Mouse (Mus musculus): Measurements from ENCODE around the gene Dctpp1. TPM values are rescaled to one million over a fixed set of nuclear protein-coding genes. Genes with fewer than 3 reads are reported as not detected.

The Dctpp1 gene
- total and polyA plus RNA-seq, 3 experiments = 238 to 290 TPM; not detected in 1

DNA sequence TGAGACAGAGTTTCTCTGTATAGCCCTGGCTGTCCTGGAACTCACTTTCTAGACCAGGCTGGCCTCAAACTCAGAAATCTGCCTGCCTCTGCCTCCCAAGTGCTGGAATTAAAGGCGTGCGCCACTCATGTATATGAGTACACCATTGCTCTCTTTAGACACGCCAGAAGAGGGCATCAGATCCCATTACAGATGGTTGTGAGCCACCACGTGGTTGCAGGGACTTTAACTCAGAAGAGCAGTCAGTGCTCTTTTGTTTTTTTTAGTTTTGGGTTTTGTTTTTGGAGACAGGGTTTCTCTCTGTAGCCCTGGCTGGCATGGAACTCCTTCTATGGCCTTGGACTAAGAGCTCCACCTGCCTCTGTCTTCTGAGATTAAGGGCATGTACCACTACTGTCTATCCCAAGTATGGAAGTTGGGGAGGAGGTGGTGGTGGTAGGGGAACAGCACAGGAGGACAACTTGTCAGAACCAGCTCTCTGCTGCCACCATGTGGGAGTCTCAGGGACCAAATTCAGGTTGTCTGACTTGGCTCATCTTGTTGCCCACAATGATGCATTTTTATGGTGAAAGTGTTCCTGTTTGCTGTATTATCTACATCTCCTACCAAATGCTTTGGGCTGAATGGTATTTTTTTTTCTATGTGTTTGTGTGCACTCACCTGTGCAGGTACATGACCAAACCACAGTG is 31.8 kb downstream of the Dctpp1 start:
- Histone ChIP-seq H3K9me3 (replicated peaks; ENCODE audit: insufficient read depth, low read length) (no peaks in the 10 kb centered on the region), H3K36me3 (ENCODE audit: control insufficient read depth in 1 of 2, insufficient read depth in 2 of 2, low read length in 2 of 2) (peaks cover 0 to 19% of the 10 kb centered on the region in 2 experiments; a peak in 2 of 4 replicates), H3K4me3 (ENCODE audit: control insufficient read depth in 1 of 2, insufficient read depth in 1 of 2, low read depth in 2 of 2, low read length in 2 of 2) (no peak overlapping the region), H3K9ac (ENCODE audit: control insufficient read depth, low read depth, low read length, poor library complexity, severe bottlenecking) (no peak overlapping the region), H3K27me3 (ENCODE audit: control insufficient read depth in 1 of 2, insufficient read depth in 2 of 2, low read length in 2 of 2) (no peaks in the 10 kb centered on the region), H3K27ac (ENCODE audit: control insufficient read depth, low read depth, low read length) (peak overlapping the region; percentile 59), H3K4me1 (ENCODE audit: control insufficient read depth in 1 of 2, insufficient read depth in 2 of 2, low read length in 2 of 2) (peaks cover 11 to 32% of the 10 kb centered on the region in 2 experiments), H3K79me2 (ENCODE audit: control insufficient read depth, insufficient read depth, low read length, poor library complexity) (peaks cover 26% of the 10 kb centered on the region)
- peak; percentile 96 for DNase-seq (ENCODE audit: low read depth, low spot score)
- TF ChIP-seq CHD1 (IDR thresholded peaks at IDR 0.05; ENCODE audit: low read depth, low read length) (no peak), TAL1 (IDR thresholded peaks at IDR 0.05; ENCODE audit: low read length) (no peak), SMC3 (IDR thresholded peaks at IDR 0.05; ENCODE audit: low read depth, low read length) (peak; percentile 79), NRF1 (IDR thresholded peaks at IDR 0.05; ENCODE audit: insufficient read depth, low read depth, low read length, poor library complexity, severe bottlenecking) (no peak), MYB (IDR thresholded peaks at IDR 0.05; ENCODE audit: low read depth, low read length) (no peak), NELFE (IDR thresholded peaks at IDR 0.05; ENCODE audit: low read depth, low read length) (no peak), HCFC1 (IDR thresholded peaks at IDR 0.05; ENCODE audit: low read depth, low read length) (0 out of 2 replicates have a peak, but pooled peaks have one; percentile 53), ZC3H11A (IDR thresholded peaks at IDR 0.05; ENCODE audit: low read depth, low read length) (peak; percentile 63), BHLHE40 (IDR thresholded peaks at IDR 0.05; ENCODE audit: borderline replicate concordance, low read depth, low read length) (no peak), TBP (IDR thresholded peaks at IDR 0.05; ENCODE audit: low read depth, low read length) (no peak), CTCF (IDR thresholded peaks at IDR 0.05 in 2 of 3, conservative IDR thresholded peaks at IDR 0.05 in 1 of 3; ENCODE audit: control insufficient read depth in 1 of 3, insufficient read depth in 1 of 3, low read depth in 2 of 3, low read length in 3 of 3, poor library complexity in 1 of 3, severe bottlenecking in 1 of 3) (peak; percentile 74 to 91 (median 84)), MYC (IDR thresholded peaks at IDR 0.05; ENCODE audit: low read depth, low read length) (peak; percentile 98), SIN3A (IDR thresholded peaks at IDR 0.05; ENCODE audit: low read length) (peak; percentile 91), POLR2A (IDR thresholded peaks at IDR 0.05; ENCODE audit: control insufficient read depth in 1 of 2, insufficient read depth in 1 of 2, low read depth in 1 of 2, low read length in 2 of 2, poor library complexity in 1 of 2) (no peak), POLR2AphosphoS2 (IDR thresholded peaks at IDR 0.05; ENCODE audit: low read length) (peak; percentile 53; the same call in 1 of the 2 replicates), MXI1 (IDR thresholded peaks at IDR 0.05; ENCODE audit: low read depth, low read length) (peak; percentile 96), POLR2AphosphoS5 (IDR thresholded peaks at IDR 0.05; ENCODE audit: borderline replicate concordance, low read depth, low read length) (no peak), ELF1 (IDR thresholded peaks at IDR 0.05; ENCODE audit: low read depth, low read length) (peak; percentile 21; the same call in 1 of the 2 replicates), MAFK (IDR thresholded peaks at IDR 0.05; ENCODE audit: borderline replicate concordance, low read depth, low read length) (no peak), ZKSCAN1 (IDR thresholded peaks at IDR 0.05; ENCODE audit: low read depth, low read length) (no peak), RAD21 (IDR thresholded peaks at IDR 0.05; ENCODE audit: low read depth, low read length) (peak; percentile 88), CHD2 (IDR thresholded peaks at IDR 0.05; ENCODE audit: low read length) (no peak), RCOR1 (IDR thresholded peaks at IDR 0.05; ENCODE audit: low read depth, low read length) (no peak), MAX (IDR thresholded peaks at IDR 0.05; ENCODE audit: low read length) (peak; percentile 89), GATA1 (IDR thresholded peaks at IDR 0.05; ENCODE audit: low read depth, low read length) (0 out of 2 replicates have a peak, but pooled peaks have one; percentile 13), KAT2A (conservative IDR thresholded peaks at IDR 0.05; ENCODE audit: low read depth, low read length) (no peak), ZNF384 (IDR thresholded peaks at IDR 0.05; ENCODE audit: low read depth, low read length) (peak; percentile 55), JUND (IDR thresholded peaks at IDR 0.05; ENCODE audit: low read depth, low read length) (0 out of 2 replicates have a peak, but pooled peaks have one; percentile 56), MEF2A (IDR thresholded peaks at IDR 0.05; ENCODE audit: extremely low read depth, insufficient replicate concordance, low read depth, low read length, poor library complexity, severe bottlenecking) (no peak), MAZ (IDR thresholded peaks at IDR 0.05; ENCODE audit: low read depth, low read length) (no peak), USF1 (IDR thresholded peaks at IDR 0.05; ENCODE audit: low read depth, low read length) (peak; percentile 81), GABPA (IDR thresholded peaks at IDR 0.05; ENCODE audit: low read depth, low read length) (no peak), ZMIZ1 (IDR thresholded peaks at IDR 0.05; ENCODE audit: low read depth, low read length) (0 out of 2 replicates have a peak, but pooled peaks have one; percentile 55), USF2 (IDR thresholded peaks at IDR 0.05; ENCODE audit: borderline replicate concordance in 1 of 2, insufficient read depth in 1 of 2, low read depth in 1 of 2, low read length in 2 of 2) (no peak), TCF12 (IDR thresholded peaks at IDR 0.05; ENCODE audit: low read depth, low read length) (0 out of 2 replicates have a peak, but pooled peaks have one; percentile 13), E2F4 (IDR thresholded peaks at IDR 0.05; ENCODE audit: borderline replicate concordance, low read depth, low read length) (no peak)

All from MEL (cell line).